Mouse (Mus musculus) thymus, adult 2 months (tissue): ENCODE results near the gene Pomc. TPM values are rescaled to one million over a fixed set of nuclear protein-coding genes. Genes with fewer than 3 reads are reported as not detected.
"Not testable (repeated sequence)": the region's sequence is repeated elsewhere in the genome, so short reads cannot be mapped to it uniquely, and the experiment has no call there.

Experiments
- DNase-seq: peaks from one replicate; pipeline ENCODE4 v3.0.0; 2021
- H3K27ac ChIP-seq: fragments of 200-500 bp; 2 replicates; pipeline ENCODE4 v1.5.1; 2012; ENCODE audit warnings: low read length, control low read depth; ENCODE audit not compliant: control insufficient read depth, insufficient read depth
- H3K27me3 ChIP-seq: fragments of 200-500 bp; 2 replicates; pipeline ENCODE4 v1.6.1; 2012; ENCODE audit warnings: mild to moderate bottlenecking, low read length, moderate library complexity, mixed read lengths; ENCODE audit not compliant: control insufficient read depth, insufficient read depth
- H3K36me3 ChIP-seq: fragments of 200-500 bp; 2 replicates; pipeline ENCODE4 v1.6.1; 2012; ENCODE audit warnings: mild to moderate bottlenecking, low read length, moderate library complexity; ENCODE audit not compliant: control insufficient read depth, insufficient read depth
- H3K4me1 ChIP-seq: fragments of 200-500 bp; replicated peaks from 2 replicates; pipeline ENCODE4 v1.6.1; 2012; ENCODE audit warnings: low read length; ENCODE audit not compliant: control insufficient read depth, insufficient read depth
- H3K4me3 ChIP-seq: fragments of 200-500 bp; 2 replicates; pipeline ENCODE4 v1.5.1; 2012; ENCODE audit warnings: mild to moderate bottlenecking, low read length, control low read depth, moderate library complexity; ENCODE audit not compliant: control insufficient read depth, insufficient read depth
- CTCF ChIP-seq: fragments of 200-500 bp; IDR thresholded peaks from 2 replicates; pipeline ENCODE4 v1.5.1; 2012; ENCODE audit warnings: mild to moderate bottlenecking, control low read depth, low read length, moderate library complexity, borderline replicate concordance; ENCODE audit not compliant: control insufficient read depth, poor library complexity, insufficient read depth; ENCODE audit errors: extremely low read depth
- POLR2A ChIP-seq: fragments of 200-500 bp; IDR thresholded peaks from 2 replicates; pipeline ENCODE4 v1.6.1; 2012; ENCODE audit warnings: mild to moderate bottlenecking, low read length, control low read depth, moderate library complexity; ENCODE audit not compliant: control insufficient read depth, poor library complexity, insufficient read depth; ENCODE audit errors: extremely low read depth
- WGBS: fragments of 180-500 bp; shearing (Covaris S2); methylation state at CpG from one replicate; pipeline ENCODE4 v1.1.7; 2018; 5-methylcytosine and 5-hydroxymethylcytosine counted together
- polyA plus RNA-seq: library from polyadenylated mRNA; depleted of rRNA; stranded (reverse); fragments of >200 nt; gene quantifications from 2 replicates; pipeline ENCODE4 v1.2.3, GENCODE M21; 2012

Gene Pomc
- polyA plus RNA-seq, 1 experiment: 3.9 TPM

GRCm38 (mm10) chr12:3960553-3960952 is 5.8 kb downstream of the Pomc start:
- Histone ChIP-seq H3K36me3 (no peaks in the 10 kb centered on the region), H3K4me3 (peak overlapping the region; percentile 75; the same call in 1 of the 2 replicates), H3K27ac (no peak overlapping the region), H3K4me1 (peaks cover 9% of the 10 kb centered on the region), H3K27me3 (no peaks in the 10 kb centered on the region)
- 75% methylated on average over 4 of the region's 4 CpGs for WGBS
- TF ChIP-seq POLR2A (no peak), CTCF (no peak)
- DNase-seq: no peak

- Histone ChIP-seq H3K27me3 (no peaks in the 10 kb centered on the region), H3K36me3 (no peaks in the 10 kb centered on the region), H3K27ac (no peak overlapping the region), H3K4me3 (no peak overlapping the region), H3K4me1 (no peaks in the 10 kb centered on the region)
- no peak for DNase-seq
- WGBS: 98% methylated on average over 4 of the region's 4 CpGs
- TF ChIP-seq CTCF (no peak), POLR2A (no peak)
Measured at GRCm38 (mm10) chr12:3967196-3967595, 12.4 kb downstream of the Pomc start.

- no peak for DNase-seq
- H3K27ac ChIP-seq: no peak overlapping the region
- H3K4me3 ChIP-seq: no peak overlapping the region
- no peaks in the 10 kb centered on the region for H3K27me3 ChIP-seq
- H3K36me3 ChIP-seq: no peaks in the 10 kb centered on the region
- 52% methylated on average over 9 of the region's 9 CpGs for WGBS
- H3K4me1 ChIP-seq: no peaks in the 10 kb centered on the region
- no peak for TF ChIP-seq CTCF
- no peak for TF ChIP-seq POLR2A
Measured at GRCm38 (mm10) chr12:3968380-3968779, 13.6 kb downstream of the Pomc start.

GRCm38 (mm10) chr12:3973169-3973568 is 18.4 kb downstream of the Pomc start:
- not testable (repeated sequence) for H3K4me3 ChIP-seq, DNase-seq, H3K27me3 ChIP-seq, H3K4me1 ChIP-seq, H3K36me3 ChIP-seq, H3K27ac ChIP-seq
- WGBS: 96% methylated on average over 6 of the region's 6 CpGs

GRCm38 (mm10) chr12:3980991-3981349 is 26.2 kb downstream of the Pomc start:
- peak overlapping the region; percentile 73; the same call in 1 of the 2 replicates for H3K4me3 ChIP-seq
- no peak for DNase-seq
- H3K27me3 ChIP-seq: no peaks in the 10 kb centered on the region
- H3K36me3 ChIP-seq: no peaks in the 10 kb centered on the region
- no peak for TF ChIP-seq CTCF
- TF ChIP-seq POLR2A: no peak
- H3K27ac ChIP-seq: no peak overlapping the region
- peaks cover 18% of the 10 kb centered on the region for H3K4me1 ChIP-seq
- 84% methylated on average over 1 of the region's 1 CpGs for WGBS

- no peaks in the 10 kb centered on the region for H3K36me3 ChIP-seq
- peak overlapping the region; percentile 73 for H3K4me3 ChIP-seq
- DNase-seq: peak; percentile 80
- no peak overlapping the region for H3K27ac ChIP-seq
- peaks cover 18% of the 10 kb centered on the region for H3K4me1 ChIP-seq
- TF ChIP-seq CTCF (no peak), POLR2A (no peak)
- WGBS: 1% methylated on average over 41 of the region's 41 CpGs
- no peaks in the 10 kb centered on the region for H3K27me3 ChIP-seq
Measured at GRCm38 (mm10) chr12:3981350-3982131, 26.8 kb downstream of the Pomc start.

GRCm38 (mm10) chr12:3982257-3982656 is 27.5 kb downstream of the Pomc start:
- 2% methylated on average over 6 of the region's 6 CpGs for WGBS
- TF ChIP-seq CTCF (no peak), POLR2A (no peak)
- DNase-seq: no peak
- peaks cover 18% of the 10 kb centered on the region for H3K4me1 ChIP-seq
- H3K4me3 ChIP-seq: no peak overlapping the region
- H3K27me3 ChIP-seq: no peaks in the 10 kb centered on the region
- no peak overlapping the region for H3K27ac ChIP-seq
- H3K36me3 ChIP-seq: no peaks in the 10 kb centered on the region
